ENCODE assay signal across 9 mouse cellular contexts in genomic region chr15:81277928-81278327, GRCm38 (mm10). TPM values are rescaled to one million over a fixed set of nuclear protein-coding genes. Genes with fewer than 3 reads are reported as not detected.
DNase-seq lines count a peak whose midpoint lies in the region; ATAC-seq lines count a peak whose summit lies in the region.
"Had no signal": no experiment of that assay in that cellular context is flagged by ENCODE, and none has a peak within 500 bp of the region (broad histone marks: within the 10 kb centered on the region; RNA-seq: fewer than 3 reads in every experiment).

No protein-coding gene starts in this region.

- peak overlapping the region; percentile 88 for H3K27ac ChIP-seq in kidney, embryonic 16.5 days (ENCODE audit: low read length)
- H3K27ac ChIP-seq in forebrain, embryonic 15.5 days (replicated peaks), result no peak overlapping the region
- H3K27ac ChIP-seq in limb, embryonic 13.5 days, result no peak overlapping the region
- H3K27ac ChIP-seq in heart, embryonic 10.5 days, result no peak overlapping the region

- no peak overlapping the region for H3K9ac ChIP-seq in kidney, embryonic 16.5 days (replicated peaks; ENCODE audit: low read length)
- H3K9ac ChIP-seq in forebrain, embryonic 15.5 days (replicated peaks), result no peak overlapping the region
- no peak overlapping the region for H3K9ac ChIP-seq in limb, embryonic 13.5 days

- H3K4me2 ChIP-seq in kidney, embryonic 16.5 days (replicated peaks; ENCODE audit: low read depth, low read length), result peak overlapping the region; percentile 19; the same call in 1 of the 2 replicates
- H3K4me2 ChIP-seq in forebrain, embryonic 15.5 days (replicated peaks), result 0 out of 2 replicates have a peak overlapping the region, but pooled peaks have one; percentile 3
- H3K4me2 ChIP-seq in limb, embryonic 13.5 days (replicated peaks), result peak overlapping the region; percentile 19

- no peaks in the 10 kb centered on the region for H3K9me3 ChIP-seq in kidney, embryonic 16.5 days (ENCODE audit: low read length)
- H3K9me3 ChIP-seq in forebrain, embryonic 15.5 days, result no peaks in the 10 kb centered on the region
- no peaks in the 10 kb centered on the region for H3K9me3 ChIP-seq in limb, embryonic 13.5 days
- H3K9me3 ChIP-seq in heart, embryonic 10.5 days, result no peaks in the 10 kb centered on the region

- H3K4me1 ChIP-seq in kidney, embryonic 16.5 days (ENCODE audit: insufficient read depth, low read length), result peaks cover 32% of the 10 kb centered on the region
- H3K4me1 ChIP-seq in forebrain, embryonic 15.5 days, result peaks cover 12% of the 10 kb centered on the region
- H3K4me1 ChIP-seq in limb, embryonic 13.5 days, result peaks cover 19% of the 10 kb centered on the region
- H3K4me1 ChIP-seq in heart, embryonic 10.5 days, result peaks cover 10% of the 10 kb centered on the region

- H3K4me3 ChIP-seq in kidney, embryonic 16.5 days (ENCODE audit: low read length), result no peak overlapping the region
- no peak overlapping the region for H3K4me3 ChIP-seq in forebrain, embryonic 15.5 days
- no peak overlapping the region for H3K4me3 ChIP-seq in limb, embryonic 13.5 days
- H3K4me3 ChIP-seq in heart, embryonic 10.5 days, result no peak overlapping the region

- 12% methylated on average over 11 of the region's 11 CpGs for WGBS in kidney, embryonic 16.5 days
- 3% methylated on average over 11 of the region's 11 CpGs for WGBS in forebrain, embryonic 15.5 days
- WGBS in limb, embryonic 13.5 days, result 6% methylated on average over 11 of the region's 11 CpGs
- WGBS in heart, embryonic 10.5 days, result 38% methylated on average over 11 of the region's 11 CpGs

- no peak for DNase-seq in kidney, adult 18-20 months
- peak; percentile 54 for DNase-seq in retina, embryonic 14.5 days (ENCODE audit: low spot score)
- no peak for DNase-seq in heart, embryonic 10.5 days (ENCODE audit: low spot score)
- DNase-seq in layer of hippocampus, adult 18-20 months (ENCODE audit: low spot score in 2 of 2), result no peak
- DNase-seq in gastrocnemius, postnatal 4 days (ENCODE audit: low spot score in 2 of 2), result no peak

- H3K36me3 ChIP-seq in kidney, embryonic 16.5 days (ENCODE audit: insufficient read depth, low read length), result no peaks in the 10 kb centered on the region
- no peaks in the 10 kb centered on the region for H3K36me3 ChIP-seq in forebrain, embryonic 15.5 days
- H3K36me3 ChIP-seq in limb, embryonic 13.5 days, result no peaks in the 10 kb centered on the region
- no peaks in the 10 kb centered on the region for H3K36me3 ChIP-seq in heart, embryonic 10.5 days

- H3K27me3 ChIP-seq in kidney, embryonic 16.5 days (ENCODE audit: insufficient read depth, low read length), result no peaks in the 10 kb centered on the region
- H3K27me3 ChIP-seq in forebrain, embryonic 15.5 days, result no peaks in the 10 kb centered on the region
- no peaks in the 10 kb centered on the region for H3K27me3 ChIP-seq in limb, embryonic 13.5 days
- peaks cover 12% of the 10 kb centered on the region; the same call in 1 of the 2 replicates for H3K27me3 ChIP-seq in heart, embryonic 10.5 days (ENCODE audit: insufficient read depth, poor library complexity, severe bottlenecking)

- peak; percentile 97 for ATAC-seq in kidney, embryonic 16.5 days (ENCODE audit: low FRiP score, low TSS enrichment)
- ATAC-seq in forebrain, embryonic 15.5 days (replicated peaks), result no peak
- ATAC-seq in limb, embryonic 13.5 days (ENCODE audit: low FRiP score, low read depth), result peak; percentile 86

RNA-seq across cellular contexts. Expression of gene Mchr1, which starts 42.6 kb away (rescaled TPM):
- 0.99 and 1.3 TPM in 2 replicates for polyA plus RNA-seq in kidney, embryonic 16.5 days (2015; fragmentation: Nextera tagmentation; extraction: Ambion mirVana)
- polyA plus RNA-seq in forebrain, embryonic 15.5 days (2015; fragmentation: Nextera tagmentation; extraction: Ambion mirVana), result 1.2 and 1.8 TPM in 2 replicates
- polyA plus RNA-seq in limb, embryonic 13.5 days (2015; fragmentation: Nextera tagmentation; extraction: Ambion mirVana), result 1.2 and 1.4 TPM in 2 replicates
- polyA plus RNA-seq in heart, embryonic 10.5 days (2016; fragmentation: Nextera tagmentation; extraction: Ambion mirVana), result 0.10 and 0.48 TPM in 2 replicates
- total RNA-seq in layer of hippocampus, adult 18-20 months (2021), result 10 to 100 TPM; 24.3 to 28.6 TPM
- total RNA-seq in gastrocnemius, postnatal 4 days (2021), result 1 to 10 TPM; 2.7 to 3.9 TPM
- total RNA-seq: heart, postnatal 25 days had no signal
